Mouse (Mus musculus) erythroblast, embryonic 14.5 days (primary cell): ENCODE measurements at regions not wholly inside any gene's neighbourhood (a gene's known extent, or its start where the extent isn't known, plus 50 kb on each side); places are given as distances from the start of the nearest gene placed in this dataset.

Experiments
- GATA1 ChIP-seq: IDR thresholded peaks from 2 replicates; pipeline ENCODE4 v1.6.1; 2012; ENCODE audit warnings: low read length, inconsistent platforms, mixed read lengths
- TAL1 ChIP-seq: IDR thresholded peaks from 3 replicates; pipeline ENCODE4 v1.6.1; 2012; ENCODE audit warnings: low read length, inconsistent platforms, mixed read lengths

GRCm38 (mm10) chr2:179193507-179194160, 248.6 kb upstream of the Cdh4 start:
- TF ChIP-seq TAL1, result no peak
- TF ChIP-seq GATA1, result no peak
